Mouse (Mus musculus): Measurements from ENCODE around the gene Rad18. TPM values are rescaled to one million over a fixed set of nuclear protein-coding genes. Genes with fewer than 3 reads are reported as not detected.

Gene Rad18
- polyA plus RNA-seq (2021; fragmentation: Nextera tagmentation), result 3.4 and 4.0 TPM in 2 replicates
- long read RNA-seq, experiment 1, partial matches to known transcripts, result 6 of 21 reads
- long read RNA-seq, experiment 1, other reads (novel, unspliced or antisense), result 11 of 21 reads
- long read RNA-seq, experiment 2, partial matches to known transcripts, result 1 of 8 reads
- long read RNA-seq, experiment 2, other reads (novel, unspliced or antisense), result 5 of 8 reads

DNA sequence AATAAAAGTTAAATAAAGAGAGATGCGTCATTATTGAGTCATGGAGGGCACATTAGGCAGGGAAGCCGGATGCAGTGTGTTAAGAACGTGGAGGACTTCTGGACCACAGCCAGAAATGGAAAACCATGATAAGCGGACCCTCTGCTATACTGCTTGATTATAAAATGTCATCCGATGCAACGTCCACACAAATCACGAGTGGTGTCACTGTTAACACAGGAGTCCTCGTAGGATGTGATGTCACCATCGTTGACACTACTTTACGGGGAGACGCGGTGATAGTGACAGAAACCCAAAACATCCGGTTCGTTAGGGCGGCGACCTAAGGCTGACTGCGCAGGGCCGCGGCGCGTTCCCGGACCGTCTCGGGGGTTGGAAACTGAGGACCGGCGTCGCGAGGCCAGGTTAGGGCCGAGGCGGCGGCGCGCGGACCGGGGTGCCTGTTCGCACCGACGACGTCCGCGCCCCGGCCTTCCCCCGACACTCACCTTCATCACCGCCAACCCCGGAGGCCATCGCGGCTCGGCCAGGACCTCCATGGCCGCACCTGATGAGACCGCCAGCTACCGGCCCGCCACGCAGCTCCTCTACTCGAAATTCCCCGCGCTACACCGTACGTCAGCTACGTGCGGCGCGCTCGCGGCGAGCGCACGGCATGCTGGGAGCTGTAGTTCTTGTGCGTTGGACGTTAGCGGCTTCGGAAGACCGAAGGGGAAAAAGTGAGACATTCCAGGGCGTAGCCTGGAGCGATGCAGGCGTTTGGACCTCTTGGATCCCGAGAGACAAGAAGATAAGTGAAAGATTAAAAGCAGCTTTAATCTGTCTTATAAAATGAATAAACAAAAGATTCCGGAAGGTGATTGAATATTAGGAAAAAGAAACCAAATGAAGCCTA is at the start of gene Rad18:
Gene Rad18, minus strand, starts transcription at position 631 of the 895 bp plus-strand sequence.

Other genes starting within 250 kb of the Rad18 start
- gene Cav3, start 237.2 kb downstream of the Rad18 start, polyA plus RNA-seq (2021; fragmentation: Nextera tagmentation), result 0.29 TPM in 1 of 2 replicates, not detected in the other
- 1.7 and 2.5 TPM in 2 replicates for gene Oxtr, start 206.7 kb downstream of the Rad18 start, polyA plus RNA-seq (2021; fragmentation: Nextera tagmentation)

Measured in left cerebral cortex, adult 6 months (tissue).